Mouse (Mus musculus) C2C12 (cell line): ENCODE measurements around the gene Mrap2.

Experiments used
- CEBPB ChIP-seq: IDR thresholded peaks from one replicate; pipeline ENCODE4 v1.6.1; 2011; ENCODE audit warnings: low read depth, mild to moderate bottlenecking, control low read depth, moderate library complexity
- CTCF ChIP-seq: IDR thresholded peaks from one replicate; pipeline ENCODE4 v1.5.1; 2011; ENCODE audit not compliant: control insufficient read depth, insufficient read depth, insufficient read length
- MAX ChIP-seq: IDR thresholded peaks from one replicate; pipeline ENCODE4 v1.6.1; 2011; ENCODE audit warnings: mild to moderate bottlenecking, control low read depth
- MYOD1 ChIP-seq: IDR thresholded peaks from one replicate; pipeline ENCODE4 v1.6.1; 2011; ENCODE audit warnings: low read depth; ENCODE audit not compliant: control insufficient read depth, insufficient read length
- USF1 ChIP-seq: IDR thresholded peaks from one replicate; pipeline ENCODE4 v1.6.1; 2011; ENCODE audit warnings: low read depth, mild to moderate bottlenecking, control low read depth, moderate library complexity

- TF ChIP-seq CTCF (no peak), MAX (no peak), MYOD1 (no peak), CEBPB (no peak), USF1 (no peak)
Measured at GRCm38 (mm10) chr9:87170891-87171290, 26.8 kb downstream of the Mrap2 start.
